Mouse (Mus musculus): ENCODE data around the gene Tspan31. TPM values are rescaled to one million over a fixed set of nuclear protein-coding genes. Genes with fewer than 3 reads are reported as not detected.

Gene Tspan31
- total RNA-seq, 4 experiments from 2014 or later, result 60.9 to 63.2 (median 62.1) TPM

GRCm38 (mm10) chr10:127042468-127043115, 27.5 kb downstream of the Tspan31 start:
- DNase-seq (ENCODE audit: low spot score in 2 of 2), result no peak

DNA sequence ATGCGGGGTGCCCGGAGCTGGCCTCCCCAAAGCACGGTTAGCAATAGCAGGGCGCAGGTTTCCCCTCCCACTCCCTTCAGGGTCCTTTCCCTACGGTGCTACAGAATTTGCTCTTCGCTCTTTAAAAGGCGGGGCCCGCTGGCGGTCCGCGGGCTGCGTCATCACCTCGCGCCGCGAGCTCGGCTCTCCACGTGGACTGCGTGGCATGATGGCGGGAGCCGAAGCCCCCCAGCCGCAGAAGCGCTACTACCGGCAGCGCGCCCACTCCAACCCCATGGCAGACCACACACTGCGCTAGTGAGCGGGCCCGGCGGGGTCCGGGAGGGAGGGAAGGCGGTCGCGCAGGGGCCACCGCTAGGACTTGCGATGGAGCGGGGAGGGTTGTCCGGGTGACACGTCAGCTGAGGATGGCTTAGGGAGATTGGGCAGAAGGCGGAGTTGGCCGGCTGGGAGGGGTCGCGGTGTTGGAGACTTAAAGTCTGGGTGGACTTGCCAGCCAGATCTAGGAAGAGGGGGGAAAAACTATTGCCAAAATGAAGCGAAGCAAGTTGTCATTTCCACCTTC, 28.2 kb downstream of the Tspan31 start:
- DNase-seq (ENCODE audit: low spot score in 2 of 2), result peak; percentile 82 to 90

DNA sequence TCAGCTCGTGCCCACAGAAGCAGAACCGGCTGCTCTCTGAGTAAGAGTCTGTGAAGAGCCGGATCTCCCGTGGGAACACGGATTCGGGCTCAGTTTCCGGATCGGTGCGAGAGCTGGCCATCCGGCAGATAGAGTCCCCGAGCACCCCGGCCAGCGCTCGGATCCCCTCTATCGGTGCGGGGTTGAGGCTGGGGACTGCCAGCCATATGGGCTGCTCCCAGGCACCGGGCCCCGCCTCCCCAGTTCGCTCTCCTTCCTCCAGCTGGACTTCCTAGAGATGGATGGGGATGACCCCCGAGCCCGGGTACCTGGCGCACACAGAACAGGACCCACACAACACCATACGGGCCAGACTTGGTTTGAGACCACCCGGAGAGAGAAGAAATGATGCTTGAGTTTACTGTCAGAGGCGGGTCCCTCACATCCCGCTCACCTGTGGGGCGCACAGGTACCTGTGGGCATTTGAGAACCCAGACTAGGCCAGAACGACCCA, 28.7 kb downstream of the Tspan31 start, which contains the start of the genes Mettl1 and Eef1akmt3:
TSS of gene Mettl1 (plus strand) at position 141 of the 493 bp plus-strand sequence.
TSS of gene Eef1akmt3 (minus strand) at position 240 of the 493 bp plus-strand sequence.
- DNase-seq (ENCODE audit: low spot score in 2 of 2), result no peak

DNA sequence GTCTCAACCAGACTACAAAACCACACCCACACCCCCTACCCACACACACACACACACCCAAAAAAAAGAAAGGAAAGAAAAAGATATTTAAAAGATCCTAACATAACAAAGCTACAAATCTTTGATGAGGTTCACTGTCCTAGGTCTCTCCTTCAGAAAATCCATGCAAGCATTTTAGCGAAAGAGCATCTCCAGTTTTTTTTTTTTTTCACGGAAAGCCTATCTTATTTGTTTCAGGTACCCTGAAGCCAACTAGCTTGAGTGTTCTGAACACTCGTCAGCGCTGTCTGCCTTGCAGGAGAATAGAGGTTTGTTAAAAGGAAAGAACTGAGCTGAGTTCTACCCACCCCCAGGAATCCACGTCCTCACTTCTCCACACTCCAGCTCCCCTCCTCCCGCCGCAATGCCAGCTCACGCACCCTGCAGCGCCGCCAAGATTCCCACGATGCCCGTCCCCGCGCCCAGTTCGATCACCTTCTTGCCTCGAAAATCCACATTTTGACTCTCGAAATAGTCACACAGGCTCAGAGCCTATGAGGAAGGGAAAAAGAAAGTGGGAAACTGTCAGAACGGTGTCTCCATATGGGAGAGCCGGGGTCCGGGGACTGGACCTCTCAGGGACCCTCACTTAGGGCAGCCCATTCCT, 29.4 kb downstream of the Tspan31 start:
- peak in 1 of 2 experiments; percentile 43 for DNase-seq (ENCODE audit: low spot score in 2 of 2)

DNA sequence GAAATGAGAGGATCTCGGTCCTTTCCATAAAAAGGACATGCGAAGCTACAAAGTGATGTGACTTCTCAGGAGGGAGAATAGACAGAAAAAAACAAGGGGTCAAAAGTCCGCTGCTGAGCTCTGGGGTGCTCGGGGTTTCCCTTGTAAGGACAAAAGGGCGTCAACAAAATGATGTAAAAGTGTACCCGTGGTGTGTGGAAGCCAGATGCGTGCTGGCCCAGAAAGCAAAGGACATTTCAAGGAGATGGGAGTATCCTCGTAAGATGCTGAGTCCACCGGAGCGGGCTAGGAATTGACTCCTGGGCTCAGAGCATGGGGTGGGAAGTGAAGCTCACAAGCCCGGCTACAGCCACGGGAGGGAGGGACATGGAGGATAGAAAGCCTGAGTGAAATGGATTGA, 32.4 kb downstream of the Tspan31 start:
- DNase-seq (ENCODE audit: low spot score in 2 of 2), result no peak

DNA sequence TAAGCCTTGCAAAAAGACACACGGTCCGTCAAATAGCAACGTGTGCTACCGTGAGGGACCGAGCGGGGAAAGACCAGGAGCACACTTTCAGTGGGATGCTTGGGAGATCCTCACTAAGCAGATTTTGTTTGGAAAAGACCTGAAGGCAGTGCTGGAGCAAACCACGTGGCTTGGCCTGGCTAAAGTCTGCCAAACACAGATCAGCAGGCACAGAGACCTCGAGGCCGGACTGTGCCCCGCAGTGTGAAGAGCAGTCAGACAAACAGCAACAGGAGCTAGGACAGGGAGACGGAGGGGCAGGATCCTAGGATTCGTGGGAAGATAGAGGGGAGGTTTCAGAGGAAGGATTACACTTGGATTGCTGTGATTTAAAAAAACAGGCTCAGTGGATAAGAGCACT, 33.8 kb downstream of the Tspan31 start:
- no peak for DNase-seq (ENCODE audit: low spot score in 2 of 2)

- DNase-seq (ENCODE audit: low spot score in 2 of 2), result no peak
Observed at GRCm38 (mm10) chr10:127033301-127033741, 36.7 kb downstream of the Tspan31 start.

DNA sequence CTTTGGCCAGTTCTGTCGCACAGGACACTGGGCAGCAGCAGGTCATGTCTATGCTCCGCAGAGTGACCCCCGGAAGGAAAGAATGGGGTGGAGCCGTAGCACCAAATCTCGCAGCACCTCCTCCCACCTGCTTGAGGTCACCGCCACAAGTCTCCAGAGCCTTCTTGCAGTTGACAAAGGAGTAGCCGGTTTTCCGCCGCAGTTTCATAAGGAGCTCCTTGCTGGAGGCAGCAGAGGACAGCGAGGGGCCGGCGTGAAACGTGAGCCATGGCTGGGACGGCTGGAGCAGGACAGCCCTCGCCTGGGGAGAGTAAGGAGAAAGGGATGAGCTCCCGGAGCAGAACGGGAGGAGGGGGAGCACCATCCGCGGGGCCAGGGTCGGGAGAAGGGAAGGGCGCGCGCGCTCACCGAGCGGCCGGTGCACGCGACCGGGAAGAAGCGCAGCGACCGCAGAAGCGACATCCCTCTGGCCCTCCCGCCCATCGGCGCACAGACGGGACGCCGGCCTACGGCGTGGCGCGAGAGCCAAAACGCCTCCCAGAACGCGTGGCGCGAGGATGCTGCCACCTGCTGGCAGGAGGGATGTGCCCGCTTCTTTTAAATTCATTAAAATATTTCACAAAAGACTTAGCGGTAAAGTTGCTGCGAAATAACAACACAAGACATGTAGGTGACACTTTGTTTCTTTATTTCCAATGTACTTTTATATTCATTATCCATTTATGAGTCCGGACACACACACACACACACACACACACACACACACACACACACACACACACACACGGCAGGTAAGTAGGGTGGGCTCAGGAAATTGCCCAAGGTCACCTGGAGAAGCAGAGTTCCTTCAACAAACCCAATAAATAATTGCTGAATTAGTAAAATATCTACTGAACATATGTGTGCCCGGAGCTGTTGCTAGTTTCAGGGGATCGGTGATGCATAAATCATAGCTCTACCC, 39.4 kb downstream of the Tspan31 start, which contains the start of gene Tsfm:
TSS of gene Tsfm (minus strand) at position 505 of the 961 bp plus-strand sequence.
- DNase-seq (ENCODE audit: low spot score in 2 of 2), result peak; percentile 75 to 87

- DNase-seq (ENCODE audit: low spot score in 2 of 2), result no peak
Observed at GRCm38 (mm10) chr10:127018422-127018821, 51.6 kb downstream of the Tspan31 start.

Other genes starting within 250 kb of the Tspan31 start
- gene Atp23, start 168.9 kb downstream of the Tspan31 start, total RNA-seq (2022), result 10 to 100 TPM; 10.5 to 13.4 (median 11.8) TPM
- 10 to 100 TPM; 74.8 to 83.4 (median 82.5) TPM for gene Ctdsp2, start 91.5 kb downstream of the Tspan31 start, total RNA-seq (2022)
- under 1 TPM; 0.13 to 0.21 (median 0.17) TPM for gene Avil, start 69.6 kb downstream of the Tspan31 start, total RNA-seq (2022)
- 10 to 100 TPM; 22.8 to 36.1 (median 30.0) TPM for gene Tsfm, start 39.4 kb downstream of the Tspan31 start, total RNA-seq (2022)
- gene Mettl1, start 28.9 kb downstream of the Tspan31 start, total RNA-seq (2022), result 10 to 100 TPM; 10.4 to 11.8 (median 11.2) TPM
- gene Eef1akmt3, start 28.8 kb downstream of the Tspan31 start, total RNA-seq (2022), result under 1 TPM in 3 of 4 experiments, not detected in 1; 0.11 to 0.30 (median 0.14) TPM
- gene Cyp27b1, start 22.0 kb downstream of the Tspan31 start, total RNA-seq (2022), result under 1 TPM; 0.30 to 0.46 (median 0.41) TPM
- 10 to 100 TPM; 19.8 to 21.5 (median 21.2) TPM for gene March9, start 10.1 kb downstream of the Tspan31 start, total RNA-seq (2022)
- 10 to 100 TPM; 79.8 to 91.4 (median 85.4) TPM for gene Cdk4, start 6.7 kb downstream of the Tspan31 start, total RNA-seq (2022)
- gene Agap2, start 5.0 kb upstream of the Tspan31 start, total RNA-seq (2022), result 100 to 1,000 TPM; 595 to 685 (median 631) TPM
- gene Os9, start 50.9 kb upstream of the Tspan31 start, total RNA-seq (2022), result 100 to 1,000 TPM; 112 to 130 (median 122) TPM
- gene B4galnt1, start 95.0 kb upstream of the Tspan31 start, total RNA-seq (2022), result 100 to 1,000 TPM; 105 to 118 (median 112) TPM
- 1 to 10 TPM; 5.8 to 7.4 (median 6.9) TPM for gene Slc26a10, start 110.4 kb upstream of the Tspan31 start, total RNA-seq (2022)
- gene Arhgef25, start 119.8 kb upstream of the Tspan31 start, total RNA-seq (2022), result 100 to 1,000 TPM; 153 to 178 (median 174) TPM
- 100 to 1,000 TPM; 211 to 218 (median 216) TPM for gene Dtx3, start 125.5 kb upstream of the Tspan31 start, total RNA-seq (2022)
- gene Pip4k2c, start 141.3 kb upstream of the Tspan31 start, total RNA-seq (2022), result 100 to 1,000 TPM; 104 to 112 (median 106) TPM
- 1,000 to 10,000 TPM; 1,113 to 1,308 (median 1,238) TPM for gene Kif5a, start 193.1 kb upstream of the Tspan31 start, total RNA-seq (2022)
- 100 to 1,000 TPM; 254 to 263 (median 254) TPM for gene Dctn2, start 196.1 kb upstream of the Tspan31 start, total RNA-seq (2022)
- gene Mbd6, start 218.8 kb upstream of the Tspan31 start, total RNA-seq (2022), result 10 to 100 TPM; 32.5 to 53.7 (median 44.4) TPM
- 10 to 100 TPM; 54.2 to 61.3 (median 56.8) TPM for gene Mars, start 241.5 kb upstream of the Tspan31 start, total RNA-seq (2022)